Mouse (Mus musculus): ENCODE data around the gene Pld5. TPM values are rescaled to one million over a fixed set of nuclear protein-coding genes. Genes with fewer than 3 reads are reported as not detected.
"Not testable (repeated sequence)": the region's sequence is repeated elsewhere in the genome, so short reads cannot be mapped to it uniquely, and the experiment has no call there.

Gene Pld5
- polyA plus RNA-seq, 1 experiment from 2014 or later = 3.1 TPM

DNA sequence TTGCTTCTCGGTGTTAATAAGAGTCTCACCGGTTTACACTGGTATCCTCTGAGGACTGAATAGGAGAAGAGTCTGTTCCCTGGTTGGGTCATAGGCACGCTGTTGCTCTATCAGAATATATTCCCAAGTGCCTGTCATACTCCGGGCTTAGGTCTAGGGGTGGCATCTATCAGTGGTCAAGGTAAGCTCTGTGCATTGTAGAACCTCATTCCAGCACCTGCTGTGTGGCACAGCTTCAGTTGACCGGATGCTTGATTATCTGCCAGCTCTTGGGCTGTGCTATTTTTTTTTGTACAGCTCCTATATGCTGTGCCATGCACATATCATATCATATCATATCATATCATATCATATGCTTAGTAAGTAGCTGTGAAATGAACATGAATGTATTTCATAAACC, 286.7 kb downstream of the Pld5 start:
- ATAC-seq = no peak
- H3K36me3 ChIP-seq = no peaks in the 10 kb centered on the region
- no peaks in the 10 kb centered on the region for H3K9me3 ChIP-seq
- no peaks in the 10 kb centered on the region for H3K27me3 ChIP-seq
- H3K4me1 ChIP-seq (replicated peaks) = no peaks in the 10 kb centered on the region
- H3K4me3 ChIP-seq (replicated peaks) = no peak overlapping the region
- H3K4me2 ChIP-seq (replicated peaks) = no peak overlapping the region
- WGBS = 94% methylated on average over 5 of the region's 5 CpGs
- H3K27ac ChIP-seq = no peak overlapping the region
- no peak overlapping the region for H3K9ac ChIP-seq (replicated peaks)

GRCm38 (mm10) chr1:175979014-175979413, 296.1 kb downstream of the Pld5 start, which contains the start of gene Rbm8a2:
Gene Rbm8a2 (minus strand): TSS chr1:175979114.
- not testable (repeated sequence) for H3K4me3 ChIP-seq (replicated peaks); H3K27ac ChIP-seq; H3K27me3 ChIP-seq; H3K36me3 ChIP-seq; H3K9ac ChIP-seq (replicated peaks); ATAC-seq; H3K9me3 ChIP-seq; H3K4me2 ChIP-seq (replicated peaks); H3K4me1 ChIP-seq (replicated peaks)
- whole genome bisulfite sequencing = 98% methylated on average over 7 of the region's 7 CpGs

DNA sequence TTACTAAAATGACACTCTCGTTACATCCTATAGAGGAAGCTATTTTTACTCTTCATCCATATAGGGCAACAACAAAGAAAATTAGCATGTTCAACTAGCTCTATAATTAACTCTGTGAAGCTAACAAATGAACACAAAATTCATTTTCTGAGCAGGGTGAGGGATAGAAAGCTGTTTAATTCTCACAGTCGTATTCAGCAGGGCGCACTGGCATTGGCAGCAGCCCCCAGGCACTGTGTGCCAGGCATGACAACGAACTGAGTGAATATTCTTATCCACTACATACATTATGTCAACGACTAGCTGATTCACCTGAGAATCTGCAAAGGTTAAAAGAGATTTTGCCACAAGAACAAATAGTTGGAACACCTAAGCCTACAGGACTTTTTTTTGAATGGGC, 304.4 kb downstream of the Pld5 start:
- Histone ChIP-seq H3K4me1 (replicated peaks) (no peaks in the 10 kb centered on the region), H3K4me2 (replicated peaks) (no peak overlapping the region)

GRCm38 (mm10) chr1:175967004-175967745, 307.9 kb downstream of the Pld5 start:
- no peaks in the 10 kb centered on the region for H3K36me3 ChIP-seq
- H3K4me3 ChIP-seq (replicated peaks) = no peak overlapping the region
- no peak overlapping the region for H3K27ac ChIP-seq
- no peak for ATAC-seq
- 89% methylated on average over 5 of the region's 5 CpGs for WGBS
- H3K9me3 ChIP-seq = no peaks in the 10 kb centered on the region
- H3K27me3 ChIP-seq = no peaks in the 10 kb centered on the region
- H3K4me1 ChIP-seq (replicated peaks) = no peaks in the 10 kb centered on the region
- no peak overlapping the region for H3K4me2 ChIP-seq (replicated peaks)
- H3K9ac ChIP-seq (replicated peaks) = no peak overlapping the region

More for the DNA sequence above, 304.4 kb downstream of the Pld5 start:
- no peak overlapping the region for H3K27ac ChIP-seq
- H3K36me3 ChIP-seq = no peaks in the 10 kb centered on the region
- H3K9me3 ChIP-seq = no peaks in the 10 kb centered on the region
- no peak overlapping the region for H3K4me3 ChIP-seq (replicated peaks)
- H3K27me3 ChIP-seq = no peaks in the 10 kb centered on the region
- 67% methylated on average over 5 of the region's 5 CpGs for WGBS
- H3K9ac ChIP-seq (replicated peaks) = no peak overlapping the region
- no peak for ATAC-seq

GRCm38 (mm10) chr1:175961786-175962185, 313.3 kb downstream of the Pld5 start:
- Histone ChIP-seq H3K9me3 (no peaks in the 10 kb centered on the region), H3K36me3 (no peaks in the 10 kb centered on the region), H3K4me3 (replicated peaks) (no peak overlapping the region), H3K27me3 (no peaks in the 10 kb centered on the region), H3K27ac (no peak overlapping the region), H3K4me2 (replicated peaks) (no peak overlapping the region), H3K4me1 (replicated peaks) (no peaks in the 10 kb centered on the region), H3K9ac (replicated peaks) (no peak overlapping the region)
- no peak for ATAC-seq
- WGBS = 94% methylated on average over 2 of the region's 2 CpGs

DNA sequence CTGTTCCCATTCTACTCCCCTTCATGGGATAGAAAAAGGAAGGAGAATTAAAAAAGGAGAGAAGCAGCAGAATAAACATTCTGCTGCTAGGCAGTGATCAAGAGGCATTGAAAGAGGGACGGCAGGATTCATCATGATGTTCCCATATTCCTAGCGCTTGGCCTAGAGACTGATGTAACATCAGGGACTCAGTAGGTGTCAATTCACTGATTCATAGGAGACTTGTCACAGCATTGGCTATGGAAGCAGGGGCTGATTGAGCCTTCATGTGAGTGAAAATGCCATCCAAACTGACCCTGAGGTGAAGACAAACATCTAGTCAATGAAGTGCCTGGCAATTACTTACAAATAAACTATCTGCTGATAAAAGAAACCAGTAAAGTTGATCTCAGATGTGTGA, 324.3 kb downstream of the Pld5 start:
- WGBS = 85% methylated on average over 2 of the region's 2 CpGs
- Histone ChIP-seq H3K4me3 (replicated peaks) (no peak overlapping the region), H3K9me3 (no peaks in the 10 kb centered on the region), H3K36me3 (no peaks in the 10 kb centered on the region), H3K9ac (replicated peaks) (no peak overlapping the region), H3K27me3 (no peaks in the 10 kb centered on the region), H3K4me1 (replicated peaks) (no peaks in the 10 kb centered on the region), H3K27ac (no peak overlapping the region), H3K4me2 (replicated peaks) (no peak overlapping the region)
- ATAC-seq = no peak

DNA sequence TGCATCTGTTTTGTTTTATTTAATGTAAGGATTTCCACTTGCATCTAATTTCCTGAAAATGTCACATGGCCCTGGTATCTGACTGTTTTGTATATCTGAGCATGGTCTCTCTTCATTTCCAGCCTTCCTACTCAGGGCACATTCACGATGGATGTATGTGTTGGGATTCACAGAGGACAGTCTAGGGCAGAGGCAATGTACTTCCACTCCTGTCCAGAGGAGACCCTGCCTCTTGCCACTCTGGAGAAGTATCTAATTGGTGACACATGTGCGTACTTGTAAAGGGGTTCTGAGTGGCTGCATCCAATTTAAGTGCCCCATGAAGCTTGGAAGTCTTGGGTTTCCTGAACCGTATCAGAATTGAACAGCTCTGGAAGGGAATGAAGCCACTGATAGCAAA, 324.7 kb downstream of the Pld5 start:
- Histone ChIP-seq H3K36me3 (no peaks in the 10 kb centered on the region), H3K4me2 (replicated peaks) (no peak overlapping the region), H3K9me3 (no peaks in the 10 kb centered on the region), H3K4me1 (replicated peaks) (no peaks in the 10 kb centered on the region), H3K27ac (no peak overlapping the region), H3K4me3 (replicated peaks) (no peak overlapping the region), H3K9ac (replicated peaks) (no peak overlapping the region), H3K27me3 (no peaks in the 10 kb centered on the region)
- ATAC-seq = no peak
- WGBS = 86% methylated on average over 3 of the region's 3 CpGs

DNA sequence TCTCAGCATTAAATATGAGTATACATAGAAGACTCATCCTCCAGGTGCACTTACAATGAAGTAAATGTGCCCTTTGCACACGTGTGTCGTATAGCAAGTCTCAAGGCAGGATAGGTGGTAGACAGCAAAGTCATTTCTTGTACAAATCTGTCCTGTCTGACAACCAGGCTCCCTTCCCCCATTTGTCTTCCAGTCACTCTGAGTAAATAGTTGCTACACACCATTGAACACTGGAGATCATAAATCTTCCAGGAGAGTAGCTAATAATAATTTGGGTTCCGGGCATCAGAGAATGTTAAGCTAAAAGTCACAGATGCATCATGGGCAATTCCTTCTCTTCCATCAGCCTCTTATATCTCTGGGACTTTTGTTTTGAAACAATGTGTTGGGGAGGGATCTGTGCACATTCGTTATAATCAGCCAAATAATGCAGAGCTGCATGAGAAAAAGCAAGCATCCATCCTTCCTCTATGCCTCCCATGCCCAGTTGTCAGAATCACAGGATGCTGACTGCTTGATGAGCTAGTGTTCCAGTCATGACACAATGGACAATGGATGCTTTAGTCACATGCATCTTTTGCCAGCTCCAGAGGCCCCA, 328.3 kb downstream of the Pld5 start:
- H3K27me3 ChIP-seq = no peaks in the 10 kb centered on the region
- no peak overlapping the region for H3K4me3 ChIP-seq (replicated peaks)
- no peak overlapping the region for H3K4me2 ChIP-seq (replicated peaks)
- H3K36me3 ChIP-seq = no peaks in the 10 kb centered on the region
- no peak overlapping the region for H3K27ac ChIP-seq
- no peaks in the 10 kb centered on the region for H3K9me3 ChIP-seq
- 77% methylated on average over 4 of the region's 4 CpGs for WGBS
- no peak for ATAC-seq
- H3K4me1 ChIP-seq (replicated peaks) = no peaks in the 10 kb centered on the region
- H3K9ac ChIP-seq (replicated peaks) = no peak overlapping the region

DNA sequence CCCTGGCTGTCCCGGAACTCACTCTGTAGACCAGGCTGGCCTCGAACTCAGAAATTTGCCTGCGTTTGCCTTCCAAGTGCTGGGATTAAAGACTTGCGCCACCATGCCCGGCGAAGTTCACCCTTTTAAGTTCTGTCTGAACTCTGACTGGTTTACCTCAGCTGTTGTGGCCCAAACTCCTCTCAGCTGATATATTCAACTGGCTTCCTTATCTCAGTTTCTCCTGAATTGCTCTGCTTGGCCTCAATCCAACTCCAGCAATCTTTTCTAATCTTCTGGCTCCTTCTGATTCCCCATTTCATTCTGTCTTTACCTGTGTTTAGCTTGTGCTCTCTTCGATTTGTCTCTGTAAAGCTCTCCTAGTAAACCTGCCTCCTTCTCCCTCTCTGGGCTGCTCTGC, 331.9 kb downstream of the Pld5 start:
- H3K36me3 ChIP-seq = no peaks in the 10 kb centered on the region
- H3K4me1 ChIP-seq (replicated peaks) = no peaks in the 10 kb centered on the region
- H3K9me3 ChIP-seq = no peaks in the 10 kb centered on the region
- H3K27me3 ChIP-seq = no peaks in the 10 kb centered on the region
- H3K4me2 ChIP-seq (replicated peaks) = no peak overlapping the region
- 93% methylated on average over 7 of the region's 7 CpGs for WGBS
- no peak overlapping the region for H3K27ac ChIP-seq
- ATAC-seq = no peak
- no peak overlapping the region for H3K4me3 ChIP-seq (replicated peaks)
- no peak overlapping the region for H3K9ac ChIP-seq (replicated peaks)

- Histone ChIP-seq H3K36me3 (no peaks in the 10 kb centered on the region), H3K27ac (no peak overlapping the region), H3K9me3 (no peaks in the 10 kb centered on the region), H3K4me2 (replicated peaks) (no peak overlapping the region), H3K9ac (replicated peaks) (no peak overlapping the region), H3K4me3 (replicated peaks) (no peak overlapping the region), H3K27me3 (no peaks in the 10 kb centered on the region), H3K4me1 (replicated peaks) (no peaks in the 10 kb centered on the region; the same call in 1 of the 2 replicates)
- 78% methylated on average over 3 of the region's 3 CpGs for WGBS
- no peak for ATAC-seq
These were observed 336.4 kb downstream of the Pld5 start for GRCm38 (mm10) chr1:175938731-175939130.

- 0 out of 2 replicates have a peak overlapping the region, but pooled peaks have one; percentile 40 for H3K9ac ChIP-seq (replicated peaks)
- H3K4me2 ChIP-seq (replicated peaks) = peak overlapping the region; percentile 51
- 0 out of 2 replicates have a peak overlapping the region, but pooled peaks have one; percentile 17 for H3K4me3 ChIP-seq (replicated peaks)
- no peaks in the 10 kb centered on the region for H3K9me3 ChIP-seq
- H3K36me3 ChIP-seq = no peaks in the 10 kb centered on the region
- no peaks in the 10 kb centered on the region; the same call in 1 of the 2 replicates for H3K4me1 ChIP-seq (replicated peaks)
- peak; percentile 86 for ATAC-seq
- no peaks in the 10 kb centered on the region for H3K27me3 ChIP-seq
- H3K27ac ChIP-seq = no peak overlapping the region
- WGBS = 11% methylated on average over 11 of the region's 11 CpGs
These were observed 338.8 kb downstream of the Pld5 start for GRCm38 (mm10) chr1:175936282-175936737.

- Histone ChIP-seq H3K27me3 (no peaks in the 10 kb centered on the region), H3K9ac (replicated peaks) (no peak overlapping the region), H3K27ac (no peak overlapping the region), H3K4me1 (replicated peaks) (no peaks in the 10 kb centered on the region; the same call in 1 of the 2 replicates), H3K4me2 (replicated peaks) (no peak overlapping the region), H3K9me3 (no peaks in the 10 kb centered on the region), H3K4me3 (replicated peaks) (no peak overlapping the region), H3K36me3 (no peaks in the 10 kb centered on the region)
- WGBS = 92% methylated on average over 5 of the region's 5 CpGs
- no peak for ATAC-seq
These were observed 343.7 kb downstream of the Pld5 start for GRCm38 (mm10) chr1:175931391-175931790.

Data from midbrain, embryonic 13.5 days (tissue).